Mouse (Mus musculus) intestine, embryonic 15.5 days (tissue): ENCODE measurements around the gene Ankrd44. TPM values are rescaled to one million over a fixed set of nuclear protein-coding genes. Genes with fewer than 3 reads are reported as not detected.
"Not testable (repeated sequence)": the region's sequence is repeated elsewhere in the genome, so short reads cannot be mapped to it uniquely, and the experiment has no call there.

Experiments
- ATAC-seq: fragments of 200-750 bp; cut with Nextera tagmentation; 2 replicates; pipeline ENCODE4 v1.8.0; 2017; ENCODE audit warnings: moderate TSS enrichment, moderate library complexity
- H3K27ac ChIP-seq: fragments of 300-500 bp; sonication (generic); 2 replicates; pipeline ENCODE4 v1.5.1; 2015; ENCODE audit warnings: mild to moderate bottlenecking, inconsistent platforms
- H3K27me3 ChIP-seq: fragments of 300-500 bp; sonication (generic); replicated peaks from 2 replicates; pipeline ENCODE4 v1.6.1; 2015; ENCODE audit warnings: inconsistent platforms
- H3K36me3 ChIP-seq: fragments of 300-500 bp; sonication (generic); 2 replicates; pipeline ENCODE4 v1.6.1; 2015; ENCODE audit warnings: inconsistent platforms
- H3K4me1 ChIP-seq: fragments of 300-500 bp; sonication (generic); replicated peaks from 2 replicates; pipeline ENCODE4 v1.6.1; 2015; ENCODE audit warnings: inconsistent platforms
- H3K4me2 ChIP-seq: fragments of 300-500 bp; sonication (generic); replicated peaks from 2 replicates; pipeline ENCODE4 v1.6.1; 2015; ENCODE audit warnings: mild to moderate bottlenecking, inconsistent platforms
- H3K4me3 ChIP-seq: fragments of 300-500 bp; sonication (generic); replicated peaks from 2 replicates; pipeline ENCODE4 v1.5.1; 2015; ENCODE audit warnings: inconsistent platforms
- H3K9ac ChIP-seq: fragments of 300-500 bp; sonication (generic); 2 replicates; pipeline ENCODE4 v1.6.1; 2015; ENCODE audit warnings: inconsistent platforms
- H3K9me3 ChIP-seq: fragments of 300-500 bp; sonication (generic); 2 replicates; pipeline ENCODE4 v1.6.1; 2016; ENCODE audit warnings: inconsistent platforms
- WGBS: fragments of 180-500 bp; shearing (Covaris S2); methylation state at CpG from one replicate; pipeline ENCODE4 v1.1.7; 2015; 5-methylcytosine and 5-hydroxymethylcytosine counted together
- polyA plus RNA-seq: library from polyadenylated mRNA; unstranded; fragments of >200 nt; fragmentation: Nextera tagmentation; extraction: Ambion mirVana; gene quantifications from 2 replicates; pipeline ENCODE4 v1.2.1, GENCODE M21; 2015

Ankrd44 gene
- 7.4 and 8.5 TPM in 2 replicates for polyA plus RNA-seq

GRCm38 (mm10) chr1:54925971-54926771 is at the start of gene Ankrd44:
Gene Ankrd44, minus strand, starts transcription at chr1:54926387.
- H3K27ac ChIP-seq, result peak within 1 kb of the TSS; percentile 75
- peak within 1 kb of the TSS; percentile 83 for H3K9ac ChIP-seq
- no peaks in the 10 kb centered on the region for H3K27me3 ChIP-seq
- peak within 1 kb of the TSS; percentile 89 for H3K4me3 ChIP-seq
- H3K4me1 ChIP-seq, result peaks cover 13% of the 10 kb centered on the region
- under 1% methylated on average over 80 of the region's 94 CpGs for WGBS
- ATAC-seq, result peak; percentile 95
- no peaks in the 10 kb centered on the region for H3K9me3 ChIP-seq
- H3K4me2 ChIP-seq, result peak within 1 kb of the TSS; percentile 96
- no peaks in the 10 kb centered on the region for H3K36me3 ChIP-seq

GRCm38 (mm10) chr1:54971687-54972404 is 45.7 kb upstream of the Ankrd44 start:
- H3K36me3 ChIP-seq, result no peaks in the 10 kb centered on the region
- WGBS, result 81% methylated on average over 5 of the region's 5 CpGs
- ATAC-seq, result no peak
- no peak overlapping the region for H3K4me2 ChIP-seq
- H3K9ac ChIP-seq, result no peak overlapping the region
- no peak overlapping the region for H3K27ac ChIP-seq
- no peak overlapping the region for H3K4me3 ChIP-seq
- no peaks in the 10 kb centered on the region for H3K27me3 ChIP-seq
- H3K9me3 ChIP-seq, result no peaks in the 10 kb centered on the region
- no peaks in the 10 kb centered on the region for H3K4me1 ChIP-seq

GRCm38 (mm10) chr1:54966858-54967257 is 40.7 kb upstream of the Ankrd44 start:
- H3K27ac ChIP-seq, result no peak overlapping the region
- no peaks in the 10 kb centered on the region for H3K4me1 ChIP-seq
- no peak overlapping the region for H3K4me2 ChIP-seq
- 87% methylated on average over 3 of the region's 3 CpGs for WGBS
- ATAC-seq, result no peak
- no peaks in the 10 kb centered on the region for H3K9me3 ChIP-seq
- no peaks in the 10 kb centered on the region for H3K27me3 ChIP-seq
- no peaks in the 10 kb centered on the region for H3K36me3 ChIP-seq
- no peak overlapping the region for H3K4me3 ChIP-seq
- no peak overlapping the region for H3K9ac ChIP-seq

GRCm38 (mm10) chr1:54965159-54965995 is 39.2 kb upstream of the Ankrd44 start:
- no peaks in the 10 kb centered on the region for H3K27me3 ChIP-seq
- no peaks in the 10 kb centered on the region for H3K4me1 ChIP-seq
- 57% methylated on average over 11 of the region's 11 CpGs for WGBS
- no peaks in the 10 kb centered on the region for H3K36me3 ChIP-seq
- no peak for ATAC-seq
- no peak overlapping the region for H3K27ac ChIP-seq
- H3K4me2 ChIP-seq, result no peak overlapping the region
- H3K9ac ChIP-seq, result no peak overlapping the region
- H3K9me3 ChIP-seq, result no peaks in the 10 kb centered on the region
- H3K4me3 ChIP-seq, result no peak overlapping the region

GRCm38 (mm10) chr1:54961724-54962123 is 35.5 kb upstream of the Ankrd44 start:
- no peak overlapping the region for H3K27ac ChIP-seq
- H3K36me3 ChIP-seq, result no peaks in the 10 kb centered on the region
- no peak overlapping the region for H3K4me3 ChIP-seq
- no peak overlapping the region for H3K4me2 ChIP-seq
- no peak for ATAC-seq
- no peaks in the 10 kb centered on the region for H3K4me1 ChIP-seq
- H3K9ac ChIP-seq, result no peak overlapping the region
- 70% methylated on average over 9 of the region's 9 CpGs for WGBS
- no peaks in the 10 kb centered on the region for H3K9me3 ChIP-seq
- no peaks in the 10 kb centered on the region for H3K27me3 ChIP-seq

- no peak for ATAC-seq
- no peaks in the 10 kb centered on the region for H3K36me3 ChIP-seq
- WGBS, result 63% methylated on average over 9 of the region's 9 CpGs
- H3K4me2 ChIP-seq, result no peak overlapping the region
- no peak overlapping the region for H3K9ac ChIP-seq
- no peak overlapping the region for H3K4me3 ChIP-seq
- no peaks in the 10 kb centered on the region for H3K9me3 ChIP-seq
- H3K27me3 ChIP-seq, result no peaks in the 10 kb centered on the region
- no peak overlapping the region for H3K27ac ChIP-seq
- H3K4me1 ChIP-seq, result no peaks in the 10 kb centered on the region
These were observed 34.5 kb upstream of the Ankrd44 start for GRCm38 (mm10) chr1:54960613-54961165.

- H3K27me3 ChIP-seq, result no peaks in the 10 kb centered on the region
- no peaks in the 10 kb centered on the region for H3K36me3 ChIP-seq
- no peak overlapping the region for H3K9ac ChIP-seq
- WGBS, result 68% methylated on average over 3 of the region's 3 CpGs
- H3K4me3 ChIP-seq, result no peak overlapping the region
- H3K4me1 ChIP-seq, result no peaks in the 10 kb centered on the region
- no peak overlapping the region for H3K27ac ChIP-seq
- ATAC-seq, result no peak
- H3K4me2 ChIP-seq, result no peak overlapping the region
- H3K9me3 ChIP-seq, result no peaks in the 10 kb centered on the region
These were observed 32.3 kb upstream of the Ankrd44 start for GRCm38 (mm10) chr1:54958525-54958924.

- not testable (repeated sequence) for H3K27me3 ChIP-seq
These were observed 30.8 kb upstream of the Ankrd44 start for GRCm38 (mm10) chr1:54956995-54957394.

GRCm38 (mm10) chr1:54954856-54955255 is 28.7 kb upstream of the Ankrd44 start:
- no peak overlapping the region for H3K27ac ChIP-seq
- no peak overlapping the region for H3K4me3 ChIP-seq
- H3K36me3 ChIP-seq, result no peaks in the 10 kb centered on the region
- WGBS, result 84% methylated on average over 4 of the region's 4 CpGs
- H3K9me3 ChIP-seq, result no peaks in the 10 kb centered on the region
- H3K9ac ChIP-seq, result no peak overlapping the region
- no peak for ATAC-seq
- no peak overlapping the region for H3K4me2 ChIP-seq
- no peaks in the 10 kb centered on the region for H3K4me1 ChIP-seq
- H3K27me3 ChIP-seq, result no peaks in the 10 kb centered on the region

More at GRCm38 (mm10) chr1:54956995-54957394, 30.8 kb upstream of the Ankrd44 start:
- not testable (repeated sequence) for H3K36me3 ChIP-seq, H3K4me3 ChIP-seq, ATAC-seq, H3K9me3 ChIP-seq, H3K27ac ChIP-seq, H3K4me2 ChIP-seq, H3K9ac ChIP-seq, H3K4me1 ChIP-seq
- WGBS, result 91% methylated on average over 14 of the region's 14 CpGs

GRCm38 (mm10) chr1:54944648-54945047 is 18.5 kb upstream of the Ankrd44 start:
- no peak overlapping the region for H3K4me3 ChIP-seq
- ATAC-seq, result no peak
- no peak overlapping the region for H3K27ac ChIP-seq
- H3K4me2 ChIP-seq, result no peak overlapping the region
- H3K27me3 ChIP-seq, result no peaks in the 10 kb centered on the region
- H3K4me1 ChIP-seq, result no peaks in the 10 kb centered on the region
- no peak overlapping the region for H3K9ac ChIP-seq
- WGBS, result 67% methylated on average over 3 of the region's 3 CpGs
- H3K9me3 ChIP-seq, result no peaks in the 10 kb centered on the region
- H3K36me3 ChIP-seq, result no peaks in the 10 kb centered on the region

- H3K9me3 ChIP-seq, result no peaks in the 10 kb centered on the region
- H3K4me3 ChIP-seq, result no peak overlapping the region
- no peaks in the 10 kb centered on the region for H3K4me1 ChIP-seq
- H3K36me3 ChIP-seq, result no peaks in the 10 kb centered on the region
- 83% methylated on average over 3 of the region's 3 CpGs for WGBS
- no peak for ATAC-seq
- no peak overlapping the region for H3K4me2 ChIP-seq
- no peaks in the 10 kb centered on the region for H3K27me3 ChIP-seq
- no peak overlapping the region for H3K9ac ChIP-seq
- no peak overlapping the region for H3K27ac ChIP-seq
These were observed 9.3 kb upstream of the Ankrd44 start for GRCm38 (mm10) chr1:54935466-54935865.

GRCm38 (mm10) chr1:54934911-54935310 is 8.7 kb upstream of the Ankrd44 start:
- Histone ChIP-seq H3K27ac (no peak overlapping the region), H3K4me1 (no peaks in the 10 kb centered on the region), H3K27me3 (no peaks in the 10 kb centered on the region), H3K9me3 (no peaks in the 10 kb centered on the region), H3K4me2 (no peak overlapping the region), H3K4me3 (no peak overlapping the region), H3K36me3 (no peaks in the 10 kb centered on the region), H3K9ac (no peak overlapping the region)
- 71% methylated on average over 2 of the region's 2 CpGs for WGBS
- no peak for ATAC-seq
